Mouse (Mus musculus) frontal cortex, adult (tissue): ENCODE data around the gene Usp16.
"Not testable (repeated sequence)": the region's sequence is repeated elsewhere in the genome, so short reads cannot be mapped to it uniquely, and the experiment has no call there.

Source experiments
- ATAC-seq: cut with Nextera tagmentation; 2 replicates; pipeline ENCODE4 v1.9.2; 2017; ENCODE audit warnings: mild to moderate bottlenecking, moderate library complexity, mixed read lengths; ENCODE audit not compliant: low TSS enrichment

Usp16 gene

DNA sequence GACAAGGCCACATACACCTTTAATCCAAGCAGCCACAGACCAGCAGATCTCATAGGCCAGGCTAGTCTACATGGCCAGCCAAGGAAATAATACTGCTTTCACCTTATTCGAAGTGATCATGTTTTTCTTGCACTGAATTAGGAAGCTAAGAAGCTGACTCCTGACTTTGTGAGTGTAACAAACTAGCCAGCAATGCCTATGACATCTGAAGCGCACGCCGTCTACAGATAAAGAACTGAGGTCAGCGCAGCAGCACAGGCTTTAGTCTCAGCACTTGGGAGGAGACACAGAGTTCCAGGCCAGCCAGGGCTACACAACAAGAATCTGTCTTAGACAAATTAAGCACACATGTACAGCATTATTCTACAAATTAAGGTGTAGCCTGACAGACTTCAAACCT is 32.2 kb downstream of the Usp16 start:
- ATAC-seq = no peak

DNA sequence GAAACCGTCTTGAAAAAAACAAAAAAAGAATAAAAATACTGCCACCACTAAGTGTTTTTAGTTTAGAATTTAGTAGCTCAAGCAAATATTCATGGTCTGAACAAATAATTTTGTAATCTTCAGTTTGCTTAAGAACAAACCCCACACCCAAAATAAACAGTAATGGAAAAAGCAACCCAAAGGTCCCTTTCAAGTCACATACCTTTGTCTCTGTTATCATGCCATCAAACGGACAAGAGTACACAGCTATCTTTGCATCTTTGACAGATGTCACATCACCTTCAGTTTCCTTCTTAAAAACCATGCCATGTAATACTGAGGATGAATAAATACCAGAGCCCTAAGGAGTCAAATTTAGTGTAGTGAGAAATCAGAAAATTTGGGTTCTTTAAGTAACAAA is 34.1 kb downstream of the Usp16 start:
- ATAC-seq = no peak

DNA sequence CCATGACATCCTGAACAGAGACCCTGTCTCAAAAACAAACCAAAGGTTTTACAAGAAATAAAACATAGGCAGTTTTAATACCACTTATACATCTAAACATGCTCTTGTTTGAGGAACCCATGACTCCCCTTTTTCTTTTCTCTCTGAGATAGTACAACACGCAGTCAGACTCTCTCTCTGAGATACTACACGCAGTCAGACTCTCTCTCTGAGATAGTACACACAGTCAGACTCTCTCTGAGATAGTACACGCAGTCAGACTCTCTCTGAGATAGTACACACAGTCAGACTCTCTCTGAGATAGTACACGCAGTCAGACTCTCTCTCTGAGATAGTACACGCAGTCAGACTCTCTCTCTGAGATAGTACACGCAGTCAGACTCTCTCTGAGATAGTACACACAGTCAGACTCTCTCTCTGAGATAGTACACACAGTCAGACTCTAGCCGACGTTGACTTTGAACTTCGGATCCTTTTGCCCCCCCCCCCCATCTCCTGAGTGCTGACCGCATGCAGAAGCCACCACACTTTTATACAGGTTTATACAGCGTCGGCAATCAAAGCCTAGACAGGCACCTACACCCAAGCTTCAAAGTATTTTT is 37.8 kb downstream of the Usp16 start:
- ATAC-seq = not testable (repeated sequence)

DNA sequence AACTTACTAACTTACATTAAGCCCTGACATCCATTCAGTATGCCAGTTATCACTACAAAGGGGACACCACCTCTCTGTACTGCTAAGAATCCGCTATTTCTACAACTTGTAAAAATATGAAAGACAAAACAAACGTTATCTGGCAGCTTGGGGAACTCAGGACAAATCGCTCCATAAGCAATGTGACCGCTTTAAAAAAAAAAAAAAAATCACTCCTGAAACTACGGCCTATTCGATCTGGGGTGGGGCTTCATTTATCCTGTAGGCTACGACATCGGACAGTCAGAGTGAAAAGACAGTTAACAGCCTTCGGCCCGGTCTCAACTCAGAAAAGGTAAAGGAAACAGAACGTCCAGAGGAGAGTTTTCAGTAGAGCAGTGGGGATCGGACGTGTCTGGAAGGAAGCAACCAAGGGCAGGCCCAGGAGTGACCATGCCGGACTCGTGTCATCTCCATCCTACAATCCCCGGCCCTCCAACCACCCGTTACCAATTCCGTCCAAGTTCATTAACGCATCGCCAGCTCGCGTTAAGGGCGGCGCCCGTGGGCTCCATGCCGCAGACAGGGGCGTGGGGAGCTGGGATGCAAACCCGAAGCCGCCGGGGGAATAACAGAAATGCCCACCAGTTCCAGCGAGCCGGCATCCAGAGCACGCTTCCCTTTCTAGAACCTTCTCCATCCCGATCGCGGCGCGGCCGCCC is 40.6 kb downstream of the Usp16 start:
- ATAC-seq = peak; percentile 28; the same call in 1 of the 2 replicates

DNA sequence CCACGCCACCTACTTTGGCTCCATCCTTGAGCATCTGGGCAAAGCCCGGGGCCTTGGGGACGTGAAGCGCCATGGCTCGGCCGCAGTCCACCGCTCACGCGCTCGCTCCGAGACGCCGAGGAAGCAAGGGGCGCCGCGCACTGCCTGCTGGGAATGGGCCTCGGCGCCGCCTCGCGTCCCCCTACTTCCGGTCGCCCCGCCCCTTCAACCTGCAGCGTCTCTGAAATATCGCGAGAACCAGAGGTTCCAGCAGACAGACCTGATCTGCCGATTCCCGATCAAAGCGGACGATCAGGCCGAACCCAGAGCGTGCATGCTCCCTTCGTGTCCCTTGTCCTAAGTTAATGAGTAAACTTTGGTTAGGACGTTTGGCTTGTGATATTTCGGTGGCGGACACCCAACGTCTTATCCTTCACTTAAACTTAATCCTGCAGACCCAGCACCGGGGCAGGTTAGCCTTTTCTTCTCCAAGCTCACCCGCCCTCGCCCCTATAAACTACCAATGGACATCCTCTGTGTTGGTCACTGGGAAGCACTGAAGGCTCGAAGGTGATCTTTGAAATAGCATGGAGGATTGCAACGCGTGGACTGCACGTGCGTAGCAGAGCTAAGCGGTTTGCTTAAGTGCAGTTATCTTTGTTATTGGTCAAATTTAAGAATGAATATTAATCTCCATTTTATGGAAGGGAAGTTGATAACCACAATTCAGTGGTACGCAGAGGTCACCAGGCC is 41.4 kb downstream of the Usp16 start, which contains the start of gene Cct8:
Cct8 (minus strand) TSS at position 158 of the 732 bp plus-strand sequence.
- ATAC-seq = peak; percentile 99

DNA sequence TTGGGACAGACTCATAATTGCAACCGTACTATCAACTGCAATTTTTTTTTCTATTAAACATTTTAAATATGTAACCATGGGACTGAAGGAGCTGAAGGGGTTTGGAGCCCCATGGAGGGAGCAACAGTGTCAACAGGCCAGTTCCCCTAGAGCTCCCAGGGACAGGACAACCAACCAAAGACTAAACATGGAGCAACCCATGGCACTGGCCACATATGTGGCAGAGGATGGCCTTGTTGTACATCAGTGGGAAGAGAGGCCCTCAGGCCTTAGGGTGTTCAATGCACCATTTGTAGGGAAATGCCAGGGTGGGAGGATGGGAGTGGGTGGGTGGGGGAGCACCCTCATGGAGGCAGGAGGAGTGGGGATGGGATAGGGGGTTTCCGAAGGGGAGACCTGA is 42.2 kb downstream of the Usp16 start:
- ATAC-seq = no peak

DNA sequence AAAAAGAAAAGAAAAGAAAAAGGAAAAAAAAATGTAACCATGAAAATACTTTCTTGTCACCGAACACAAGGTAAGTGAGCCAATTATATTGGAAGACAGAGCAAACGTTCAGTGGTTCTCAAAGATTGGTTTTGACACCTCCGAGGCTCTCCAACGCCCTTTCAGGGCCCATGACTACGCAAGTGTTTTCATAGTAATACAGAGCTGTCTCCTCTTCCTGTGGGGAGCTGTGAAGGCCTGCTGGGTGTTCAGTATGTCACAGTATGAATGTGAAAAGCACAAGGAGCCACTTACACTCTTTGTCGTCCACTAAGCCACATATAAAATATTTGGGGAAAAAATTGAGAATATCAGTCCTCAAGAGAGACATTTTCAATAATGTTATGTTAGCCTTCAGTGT is 42.7 kb downstream of the Usp16 start:
- no peak for ATAC-seq

DNA sequence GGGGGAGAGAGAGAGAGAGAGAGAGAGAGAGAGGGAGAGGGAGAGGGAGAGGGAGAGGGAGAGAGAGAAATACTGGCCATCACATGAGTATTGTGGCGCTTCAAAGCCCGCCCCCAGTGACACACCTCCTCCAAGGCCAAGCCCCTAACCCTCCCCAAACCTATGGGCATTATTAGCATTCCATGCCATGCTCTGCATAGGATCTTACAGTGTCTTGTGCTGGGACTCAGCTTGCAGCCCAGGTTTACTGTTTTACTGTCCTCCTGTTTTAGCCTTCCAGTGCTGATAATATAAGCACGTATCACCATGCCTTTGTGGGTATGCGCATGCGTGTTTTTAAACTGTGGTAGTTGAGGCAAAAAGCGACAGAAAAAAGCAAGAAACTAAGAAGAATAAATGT is 45.1 kb downstream of the Usp16 start:
- no peak for ATAC-seq

DNA sequence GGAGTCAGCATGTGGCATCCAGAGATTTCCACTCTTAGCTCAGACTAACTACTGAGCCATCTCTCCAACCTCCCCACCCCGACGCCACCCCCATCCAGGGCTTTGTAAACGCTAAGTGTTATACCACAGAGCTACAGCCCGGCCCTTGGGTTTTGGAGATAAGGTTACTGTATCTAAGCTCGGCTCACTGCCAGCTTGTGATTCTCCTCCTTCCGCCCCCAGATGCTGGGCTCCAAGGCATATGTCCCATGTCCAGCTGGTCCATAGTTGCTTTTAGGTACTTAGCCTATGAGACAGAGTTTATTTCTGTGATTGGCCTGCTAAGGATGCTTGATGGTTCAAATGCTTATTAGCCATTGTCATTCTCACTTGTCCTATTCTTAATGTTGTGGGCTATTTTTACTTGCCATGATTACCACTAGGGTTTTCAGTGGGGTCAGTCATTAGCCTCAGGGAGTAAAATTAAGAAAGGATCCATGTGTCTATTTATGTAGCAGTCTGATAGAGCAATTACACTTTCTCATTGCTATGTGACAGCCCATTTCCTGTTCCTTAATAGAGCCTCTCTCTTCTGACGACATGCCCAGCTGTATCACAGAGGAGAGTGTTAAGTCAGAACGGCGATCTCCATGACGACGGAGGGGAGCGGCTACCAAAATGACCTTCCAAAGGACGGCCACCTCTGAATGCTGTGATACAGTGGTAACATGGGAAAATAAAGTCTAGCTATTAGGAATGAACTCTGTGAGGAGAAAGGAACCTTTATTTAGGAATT is 47.0 kb downstream of the Usp16 start:
- no peak for ATAC-seq

DNA sequence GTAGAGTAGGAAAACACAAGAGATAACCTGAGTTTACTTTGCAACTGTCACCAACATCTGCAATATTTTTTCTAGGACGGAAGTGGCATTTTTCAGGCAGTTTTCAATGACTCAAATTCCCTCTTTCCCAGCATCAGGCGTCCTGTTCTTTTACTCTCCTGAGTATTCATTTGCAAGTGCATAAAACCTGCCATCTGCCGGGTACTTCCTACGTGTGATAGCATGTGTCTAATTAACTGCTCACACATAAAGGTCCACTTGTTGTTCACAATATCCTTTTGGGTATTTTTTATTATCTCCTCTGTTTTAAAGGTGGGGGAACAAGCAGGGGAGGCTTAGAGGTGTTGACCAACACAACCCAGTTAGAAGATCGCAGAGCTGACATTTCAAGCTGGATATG is 57.2 kb downstream of the Usp16 start:
- no peak for ATAC-seq

DNA sequence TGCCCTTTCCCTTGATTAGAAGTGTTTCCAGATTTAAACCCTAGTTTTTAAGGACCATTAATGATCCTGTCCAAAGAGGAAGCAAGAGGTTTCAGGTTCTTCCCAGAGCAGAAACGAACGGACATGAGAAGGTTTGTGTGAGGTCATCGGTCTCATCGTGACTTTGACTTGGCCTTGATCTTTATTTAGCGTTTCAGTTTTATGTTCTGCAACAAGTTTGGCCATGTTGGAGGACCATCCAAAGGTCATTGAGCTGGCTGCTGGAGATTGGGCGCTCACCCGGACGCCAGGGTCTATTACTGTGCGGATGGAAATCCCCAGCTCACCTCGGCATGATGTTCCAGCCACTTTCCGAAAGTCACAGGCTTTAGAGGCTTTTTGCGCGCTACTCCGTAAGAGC is 57.8 kb downstream of the Usp16 start:
- no peak for ATAC-seq

DNA sequence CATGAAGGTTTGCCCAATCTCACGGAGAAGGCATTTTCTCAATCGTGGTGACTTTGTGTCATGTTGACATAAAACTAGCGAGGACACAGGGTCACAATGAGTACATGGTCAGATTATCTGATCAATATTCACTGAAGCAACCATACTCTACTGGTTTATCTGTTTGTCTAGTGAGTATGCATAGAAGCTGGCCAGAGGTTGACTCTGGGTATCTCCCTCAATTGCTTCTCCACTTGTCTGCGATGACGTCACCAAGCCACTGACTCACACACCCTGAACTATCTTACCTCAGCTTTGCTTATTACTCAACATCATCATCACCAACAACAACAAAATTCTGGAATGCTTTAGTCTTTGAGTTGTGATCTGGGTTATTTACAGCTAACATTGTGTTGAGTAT is 69.7 kb downstream of the Usp16 start:
- no peak for ATAC-seq

DNA sequence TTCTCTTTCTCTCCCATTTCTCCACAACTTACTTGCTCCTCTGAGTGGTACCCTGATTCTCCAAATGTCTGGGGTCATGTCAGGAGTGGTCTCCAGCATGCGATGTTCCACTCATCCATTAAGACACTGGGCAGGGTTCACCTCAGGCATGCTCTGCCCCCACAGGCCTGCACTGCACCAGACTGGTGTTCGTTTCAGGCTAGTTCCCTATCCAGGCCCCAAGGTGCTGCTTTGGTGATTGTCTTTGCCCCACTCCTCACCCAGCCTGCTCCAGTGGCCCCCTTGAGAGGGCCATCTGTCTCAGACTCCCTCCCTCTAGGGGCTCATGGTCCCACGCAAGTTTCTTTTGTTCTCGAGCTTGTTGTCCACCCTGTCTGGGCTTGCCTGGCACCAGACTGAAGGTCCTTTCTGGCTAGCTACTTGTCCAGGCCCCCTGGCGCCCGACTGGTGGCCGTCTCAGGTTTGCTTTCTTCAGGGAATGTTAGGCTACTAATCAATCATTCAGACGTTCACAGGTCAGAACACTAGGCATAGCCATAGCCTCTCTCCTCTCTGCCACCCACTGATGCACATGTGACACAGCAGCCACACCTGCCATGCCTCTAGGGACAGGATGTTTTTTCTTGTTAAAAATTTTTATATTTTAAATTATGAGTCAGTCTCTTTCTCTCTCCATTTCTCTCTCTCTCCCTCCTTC is 73.2 kb downstream of the Usp16 start:
- no peak for ATAC-seq

DNA sequence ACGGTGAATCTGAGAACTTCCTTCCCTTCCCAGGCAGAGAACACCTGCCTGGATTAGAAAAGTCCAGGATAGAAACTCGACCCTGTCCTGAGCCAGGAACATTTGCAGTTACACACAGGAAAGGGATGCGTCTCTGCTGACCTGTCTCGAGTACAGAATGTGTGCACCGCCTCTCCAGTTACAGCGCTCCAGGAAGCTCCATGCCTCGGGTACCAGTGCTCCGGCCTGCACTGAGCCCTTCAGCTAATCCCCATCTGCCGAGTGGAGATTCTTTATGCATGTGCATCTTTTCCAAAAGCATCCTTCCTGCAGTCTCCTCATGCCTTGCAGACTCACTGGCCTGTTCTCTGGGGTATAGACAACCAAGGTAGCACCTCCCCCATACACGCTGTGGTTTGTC is 74.3 kb downstream of the Usp16 start:
- no peak for ATAC-seq
